Mouse (Mus musculus) cerebral cortex, adult 2 months (tissue): ENCODE results near the gene Rps16.

ENCODE experiments used
- WGBS: fragments of 180-500 bp; shearing (Covaris S2); methylation state at CpG from one replicate; pipeline ENCODE4 v1.1.7; 2018; 5-methylcytosine and 5-hydroxymethylcytosine counted together

Rps16 gene

DNA sequence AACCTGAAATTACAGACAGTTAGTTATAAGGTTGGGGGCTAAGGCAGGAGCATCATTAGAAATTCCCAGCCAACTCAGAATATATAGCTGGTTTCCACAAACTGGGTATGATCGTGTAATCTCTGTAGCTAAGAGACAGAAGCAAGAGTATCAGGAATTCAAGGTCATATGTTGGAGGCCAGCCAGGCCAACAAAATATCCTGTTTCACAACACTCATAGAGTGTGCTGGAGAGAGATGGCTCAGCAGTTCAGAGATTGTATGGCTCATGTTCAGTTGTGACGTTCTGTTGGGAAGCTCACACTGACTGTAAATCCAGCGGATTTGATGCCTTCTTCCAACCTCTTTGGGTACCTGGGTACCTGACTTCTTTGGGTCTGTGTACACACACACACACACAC is 2.7 kb upstream of the Rps16 start:
- 70% methylated on average over 3 of the region's 3 CpGs for WGBS

GRCm38 (mm10) chr7:28348601-28349000 is 1.9 kb upstream of the Rps16 start:
- whole genome bisulfite sequencing = 84% methylated on average over 7 of the region's 7 CpGs

- WGBS = 26% methylated on average over 4 of the region's 4 CpGs
Observed at GRCm38 (mm10) chr7:28351676-28352191, 1.3 kb downstream of the Rps16 start.

- WGBS = 88% methylated on average over 2 of the region's 2 CpGs
Observed at GRCm38 (mm10) chr7:28353267-28353666, 2.8 kb downstream of the Rps16 start.

DNA sequence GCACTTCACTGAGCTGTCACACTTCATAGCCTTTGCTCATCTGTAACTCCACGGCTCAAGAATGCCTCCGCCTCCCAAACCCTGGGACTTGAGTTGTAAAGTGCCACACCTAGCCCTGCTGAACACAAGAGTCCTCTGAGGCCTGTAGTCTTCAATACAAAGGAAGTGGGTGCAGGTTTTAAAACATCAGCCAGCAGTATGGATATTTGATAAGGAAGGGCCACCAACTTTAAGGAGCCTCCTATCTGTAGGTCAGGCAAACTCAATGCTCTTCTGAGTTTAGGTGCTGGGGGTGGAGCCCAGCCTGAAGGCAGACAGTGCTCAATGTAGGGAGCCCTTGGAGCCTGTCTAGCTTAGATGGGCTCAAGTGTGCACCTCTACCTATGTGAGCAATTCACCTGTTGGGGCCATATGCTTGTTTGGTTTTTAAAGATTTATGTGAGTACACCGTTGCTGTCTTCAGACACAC is 3.7 kb downstream of the Rps16 start:
- 87% methylated on average over 3 of the region's 3 CpGs for WGBS

- WGBS = 91% methylated on average over 3 of the region's 3 CpGs
Observed at GRCm38 (mm10) chr7:28354596-28354995, 4.1 kb downstream of the Rps16 start.

- WGBS = 96% methylated on average over 3 of the region's 3 CpGs
Observed at GRCm38 (mm10) chr7:28355221-28355620, 4.8 kb downstream of the Rps16 start.

DNA sequence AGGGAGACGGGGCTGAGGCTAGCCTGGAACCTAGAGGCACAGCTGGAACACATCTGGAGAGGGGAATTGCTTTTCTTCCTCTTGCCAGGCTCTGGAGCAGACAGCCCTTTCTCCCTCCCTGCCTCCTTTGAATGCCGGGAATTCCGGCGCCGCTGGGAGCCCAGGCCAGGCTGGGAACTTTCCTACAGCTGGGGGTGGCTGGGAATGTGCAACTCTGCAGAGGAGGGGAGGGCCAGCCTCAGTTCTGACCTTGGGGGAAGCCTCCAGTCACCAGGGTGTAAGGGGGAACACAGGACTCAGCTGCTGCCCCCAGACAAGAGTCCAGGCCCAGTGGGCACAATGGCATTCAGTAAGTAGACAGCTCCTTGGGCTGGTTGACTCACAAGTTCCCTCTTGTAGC is 6.5 kb downstream of the Rps16 start:
- 20% methylated on average over 5 of the region's 5 CpGs for WGBS

- 24% methylated on average over 5 of the region's 5 CpGs for WGBS
Observed at GRCm38 (mm10) chr7:28357984-28358383, 7.5 kb downstream of the Rps16 start.

GRCm38 (mm10) chr7:28358431-28358830 is 8.0 kb downstream of the Rps16 start:
- 73% methylated on average over 7 of the region's 7 CpGs for WGBS

DNA sequence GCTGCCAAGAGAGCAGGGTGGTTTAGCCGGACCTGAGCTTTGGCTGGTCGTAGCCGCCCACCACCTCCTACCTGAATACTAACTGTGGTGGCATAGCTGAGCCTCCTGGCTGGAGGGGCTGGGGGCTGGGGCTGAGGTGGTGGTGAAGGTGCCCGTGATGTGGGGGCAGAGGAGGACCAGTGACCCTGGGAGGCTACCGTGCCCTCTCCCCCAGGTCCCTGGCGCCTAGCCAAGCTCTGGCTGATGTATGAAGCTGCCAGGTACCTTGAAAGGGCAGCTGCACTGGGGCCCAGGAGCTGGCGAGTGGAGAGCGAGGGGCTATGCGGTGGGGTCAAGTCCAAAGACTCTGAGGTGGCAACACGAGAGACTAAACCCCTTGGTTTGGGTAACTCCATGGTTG is 9.4 kb downstream of the Rps16 start:
- 89% methylated on average over 10 of the region's 10 CpGs for WGBS

- WGBS = 90% methylated on average over 6 of the region's 6 CpGs
Observed at GRCm38 (mm10) chr7:28360291-28360690, 9.8 kb downstream of the Rps16 start.

DNA sequence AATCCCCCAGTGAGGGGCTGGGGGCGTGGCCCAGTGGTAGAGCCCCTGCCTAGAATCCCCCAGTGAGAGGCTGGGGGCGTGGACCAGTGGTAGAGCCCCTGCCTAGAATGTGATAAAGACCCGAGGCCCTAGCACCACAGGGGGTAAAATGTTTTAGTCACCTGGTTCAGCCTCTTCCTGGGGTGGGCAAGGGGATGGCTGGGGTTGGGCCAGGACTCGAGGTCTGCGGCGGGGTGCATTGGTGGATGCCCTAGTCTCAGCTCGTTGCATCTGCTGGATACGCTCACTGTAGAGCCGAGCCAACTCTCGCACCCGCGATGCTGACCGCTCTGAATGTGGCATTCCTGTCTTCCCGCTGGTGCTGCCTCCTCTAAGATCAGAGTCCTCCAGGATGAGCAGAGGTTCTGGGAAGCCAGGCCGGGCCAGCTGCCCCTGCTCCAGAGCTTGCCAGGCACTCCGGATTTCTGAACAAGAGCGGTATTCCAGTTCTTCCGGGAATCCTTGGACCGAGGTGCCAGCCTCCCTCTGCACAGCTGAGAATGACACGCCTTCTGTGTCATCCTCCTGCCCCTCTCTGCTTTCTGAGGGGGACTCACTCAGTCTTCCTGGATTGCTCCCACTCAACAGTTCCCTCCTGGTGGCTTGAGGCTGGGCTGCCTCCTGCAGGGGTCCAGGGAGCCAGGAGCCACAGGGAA is 11.3 kb downstream of the Rps16 start:
- WGBS = 78% methylated on average over 20 of the region's 20 CpGs

- 72% methylated on average over 16 of the region's 16 CpGs for WGBS
Observed at GRCm38 (mm10) chr7:28362441-28363060, 12.1 kb downstream of the Rps16 start.

DNA sequence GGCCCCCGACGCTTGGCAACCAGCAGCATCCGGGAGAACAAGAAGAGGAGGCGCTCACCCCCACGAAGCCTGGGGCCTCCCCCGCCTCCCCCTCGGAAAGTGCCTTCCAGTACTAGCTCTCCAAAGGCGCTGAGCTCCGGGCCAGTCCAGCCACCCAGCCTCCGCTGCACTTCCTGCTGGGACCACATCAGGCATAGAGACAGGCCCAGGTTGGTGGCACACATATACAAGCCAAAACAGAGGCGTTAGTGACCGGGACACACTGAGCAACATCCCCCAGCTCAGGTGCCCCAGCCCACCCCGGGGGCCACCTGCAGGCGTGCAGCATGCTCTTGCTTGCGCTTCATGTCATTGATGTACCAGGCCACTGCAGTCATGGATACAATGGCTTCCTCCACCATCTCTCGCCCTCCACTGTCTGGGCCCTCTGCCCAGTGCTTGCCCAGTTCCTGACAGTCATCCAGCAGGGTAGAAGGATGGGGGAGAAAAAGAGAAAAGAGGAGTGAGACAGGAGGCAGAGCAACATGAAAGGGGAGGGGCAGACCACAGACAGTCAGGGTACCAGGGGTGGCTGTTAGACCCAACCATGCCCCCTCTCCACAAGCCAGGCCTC is 17.3 kb downstream of the Rps16 start:
- 82% methylated on average over 16 of the region's 16 CpGs for WGBS

DNA sequence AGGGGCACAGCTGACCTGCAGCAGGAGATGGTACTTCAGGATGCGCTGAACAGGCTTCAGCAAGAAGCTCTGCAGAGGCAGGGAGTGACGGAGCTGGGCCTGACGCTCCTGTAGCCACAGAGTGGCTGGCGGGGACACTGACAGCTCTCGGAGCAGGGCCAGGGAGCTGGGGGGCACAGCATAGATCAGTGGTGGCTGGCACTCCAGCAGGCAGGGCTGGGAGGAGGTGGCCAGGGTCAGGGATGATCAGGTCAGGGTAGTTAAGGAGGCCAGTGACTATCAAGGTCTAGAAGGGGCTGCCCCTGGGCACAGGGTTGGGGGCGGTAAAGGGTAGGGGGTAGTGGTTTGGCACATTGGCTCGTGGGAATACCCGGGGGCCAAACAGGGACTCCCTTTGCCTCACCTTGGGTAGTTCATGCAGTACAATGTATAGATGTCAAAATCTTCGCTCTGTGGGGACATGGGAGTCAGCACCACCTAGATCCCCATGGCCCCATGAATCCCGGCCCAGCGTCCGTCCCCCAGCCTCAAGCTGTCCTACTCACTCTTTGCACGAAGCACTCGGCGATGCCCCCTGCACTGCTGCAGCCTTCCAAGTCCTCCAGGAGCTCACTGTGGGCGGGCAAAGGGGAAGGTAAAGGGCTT is 17.9 kb downstream of the Rps16 start:
- 89% methylated on average over 16 of the region's 16 CpGs for WGBS

GRCm38 (mm10) chr7:28370051-28370450 is 19.6 kb downstream of the Rps16 start:
- 92% methylated on average over 14 of the region's 14 CpGs for WGBS

DNA sequence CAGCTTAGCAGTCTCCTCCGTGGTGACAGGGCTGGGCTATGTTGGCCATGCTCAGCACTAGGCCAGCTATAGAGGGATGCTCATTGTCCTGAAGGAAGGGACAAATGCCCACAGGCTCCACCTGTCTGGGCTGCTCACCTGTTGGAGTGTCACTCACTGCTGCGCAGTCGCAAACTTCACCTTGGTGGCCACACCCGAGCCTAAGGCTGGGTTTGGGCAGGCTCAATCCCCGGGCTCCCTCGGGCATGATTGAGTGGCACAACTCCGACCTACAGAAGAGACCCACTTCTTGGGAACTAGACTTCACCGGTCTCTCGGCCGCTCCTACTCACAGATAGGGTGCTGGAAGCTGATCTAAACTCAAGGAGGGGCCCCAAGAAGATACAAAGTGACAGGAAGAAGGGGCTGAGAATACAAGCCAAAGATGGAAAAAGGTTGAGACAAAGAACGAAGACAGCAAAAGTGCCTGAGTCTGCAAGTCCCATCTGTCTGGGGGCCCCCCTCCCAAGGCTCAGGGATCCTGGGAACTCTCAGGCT is 20.6 kb downstream of the Rps16 start:
- 20% methylated on average over 11 of the region's 11 CpGs for WGBS

DNA sequence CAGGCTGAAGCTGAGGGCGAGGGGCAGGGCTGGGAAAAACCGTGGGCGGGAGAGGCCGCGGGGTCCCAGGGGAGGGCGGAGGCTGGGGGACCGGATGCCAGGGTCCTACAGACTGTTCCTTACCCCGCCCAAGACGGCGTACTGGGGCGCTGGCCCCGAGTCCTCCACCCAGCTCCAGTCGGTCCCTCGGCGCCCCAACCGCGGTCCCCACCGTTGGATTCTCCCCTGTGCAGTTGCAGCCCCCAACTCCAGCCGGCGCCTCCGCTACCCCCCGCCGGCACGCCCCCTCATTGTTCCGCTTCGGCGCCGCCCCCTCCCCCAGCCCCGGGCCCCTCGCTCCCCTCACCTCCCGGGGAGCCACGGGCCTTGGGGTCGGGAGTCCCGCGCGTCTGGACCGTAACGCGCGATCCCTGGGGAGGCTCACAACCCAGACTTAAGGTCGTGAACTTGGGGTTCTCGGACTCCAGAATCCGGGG is 21.1 kb downstream of the Rps16 start:
- WGBS = 2% methylated on average over 41 of the region's 43 CpGs

GRCm38 (mm10) chr7:28372251-28373108 is 22.0 kb downstream of the Rps16 start, which contains the start of gene Plekhg2:
TSS of gene Plekhg2 (minus strand) at chr7:28372599.
- WGBS = under 1% methylated on average over 66 of the region's 66 CpGs

DNA sequence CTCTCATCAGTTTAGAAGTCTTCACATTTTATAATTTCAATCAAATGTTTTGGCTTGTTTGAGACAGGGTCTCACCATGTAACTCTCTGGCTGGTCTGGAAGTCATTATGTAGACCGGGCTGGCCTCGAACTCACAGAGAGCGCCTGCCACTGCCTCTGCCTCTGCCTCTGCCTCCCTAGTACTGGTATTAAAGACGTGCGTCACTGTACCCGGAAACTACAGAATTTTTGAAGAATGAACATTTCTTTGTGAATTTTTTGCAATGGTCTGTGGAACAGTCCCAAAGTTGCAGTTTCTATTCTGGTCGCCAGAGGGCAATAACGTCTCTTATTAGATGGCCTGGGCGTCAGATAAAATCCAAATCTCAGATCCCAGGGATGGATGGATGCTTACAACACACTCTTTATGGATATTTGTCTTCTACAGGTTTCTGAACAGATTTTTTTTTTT is 22.7 kb downstream of the Rps16 start:
- under 1% methylated on average over 9 of the region's 9 CpGs for WGBS
